ENCODE assay signal across 28 mouse cellular contexts in the genomic region with DNA sequence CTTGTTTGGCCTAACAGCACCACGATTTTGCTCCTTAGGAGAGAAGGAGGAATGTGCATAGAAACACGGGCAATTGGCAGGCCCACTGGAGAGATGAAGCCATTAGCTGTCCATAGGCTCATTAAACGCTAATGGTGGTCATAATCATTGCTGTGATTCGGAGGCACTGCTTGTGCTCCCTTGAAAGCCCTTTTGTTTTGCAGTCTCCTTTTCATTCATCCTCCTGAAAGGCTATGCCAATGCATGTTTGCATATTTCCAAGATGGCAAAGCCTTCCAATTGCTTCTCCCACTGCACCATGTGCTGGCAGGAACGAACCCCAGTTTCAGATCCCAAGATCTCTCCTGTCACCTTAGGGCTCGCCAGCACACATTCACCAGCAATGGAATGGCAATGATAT.
DNase-seq lines count a peak whose midpoint lies in the region; ATAC-seq lines count a peak whose summit lies in the region.
"Had no signal": no experiment of that assay in that cellular context is flagged by ENCODE, and none has a peak within 500 bp of the region (broad histone marks: within the 10 kb centered on the region; RNA-seq: fewer than 3 reads in every experiment).

No protein-coding gene starts in this region.

- peaks cover 27% of the 10 kb centered on the region for H3K4me1 ChIP-seq in forebrain, embryonic 10.5 days
- H3K4me1 ChIP-seq in forebrain, embryonic 12.5 days: peaks cover 12% of the 10 kb centered on the region
- H3K4me1 ChIP-seq in heart, embryonic 10.5 days: 0 out of 2 replicates have a peak, but pooled peaks cover 2% of the 10 kb centered on the region
- no peaks in the 10 kb centered on the region; the same call in 1 of the 2 replicates for H3K4me1 ChIP-seq in forebrain, embryonic 15.5 days
- H3K4me1 ChIP-seq: embryonic facial prominence, embryonic 13.5 days; hindbrain, embryonic 13.5 days; intestine, embryonic 15.5 days had no signal

- 61% methylated on average over 6 of the region's 6 CpGs for WGBS in forebrain, embryonic 10.5 days
- WGBS in forebrain, embryonic 12.5 days: 45% methylated on average over 6 of the region's 6 CpGs
- WGBS in heart, embryonic 10.5 days: 84% methylated on average over 6 of the region's 6 CpGs
- 21% methylated on average over 6 of the region's 6 CpGs for WGBS in forebrain, embryonic 15.5 days

- no peak; the same call in 1 of the 2 replicates for ATAC-seq in forebrain, embryonic 12.5 days (ENCODE audit: low FRiP score)
- ATAC-seq in forebrain, embryonic 15.5 days (replicated peaks): peak; percentile 41; the same call in 1 of the 2 replicates
- ATAC-seq: hindbrain, embryonic 16.5 days; intestine, embryonic 15.5 days; Patski had no signal

- no peak for DNase-seq in forebrain, embryonic 10.5 days (ENCODE audit: extremely low spot score, low spot score)
- peak; percentile 13 for DNase-seq in heart, embryonic 10.5 days (ENCODE audit: low spot score)
- no peak for DNase-seq in heart, postnatal 25 days (ENCODE audit: low spot score)
- no peak for DNase-seq in left cerebral cortex, adult 11 months (ENCODE audit: low spot score)
- DNase-seq in neural tube, embryonic 10.5 days (ENCODE audit: extremely low spot score, low spot score): no peak
- DNase-seq: adrenal gland, postnatal 10 days; adrenal gland, postnatal 36 days; cerebellum, adult 11-12 months; cerebellum, adult 8-10 months; cerebellum, postnatal 10 days; cerebellum, postnatal 36 days; embryo, embryonic 11 days; gastrocnemius, adult 2 months; gastrocnemius, postnatal 14 days; heart, adult 2 months; heart, postnatal 36 days; kidney, adult 11 months had no signal

- H3K9ac ChIP-seq in forebrain, embryonic 12.5 days: no peak overlapping the region
- no peak overlapping the region for H3K9ac ChIP-seq in forebrain, embryonic 15.5 days (replicated peaks)
- H3K9ac ChIP-seq: embryonic facial prominence, embryonic 13.5 days; hindbrain, embryonic 13.5 days; intestine, embryonic 15.5 days had no signal

- H3K4me2 ChIP-seq in forebrain, embryonic 12.5 days: no peak overlapping the region
- H3K4me2 ChIP-seq in forebrain, embryonic 15.5 days (replicated peaks): no peak overlapping the region
- H3K4me2 ChIP-seq: embryonic facial prominence, embryonic 13.5 days; heart, embryonic 11.5 days; hindbrain, embryonic 13.5 days; intestine, embryonic 15.5 days had no signal

- H3K27me3 ChIP-seq in forebrain, embryonic 10.5 days (ENCODE audit: poor library complexity, severe bottlenecking): no peaks in the 10 kb centered on the region; the same call in 1 of the 2 replicates
- no peaks in the 10 kb centered on the region for H3K27me3 ChIP-seq in forebrain, embryonic 12.5 days
- no peaks in the 10 kb centered on the region for H3K27me3 ChIP-seq in heart, embryonic 10.5 days (ENCODE audit: insufficient read depth, poor library complexity, severe bottlenecking)
- no peaks in the 10 kb centered on the region for H3K27me3 ChIP-seq in forebrain, embryonic 15.5 days
- H3K27me3 ChIP-seq: embryonic facial prominence, embryonic 13.5 days; intestine, embryonic 15.5 days; Patski had no signal

- H3K27ac ChIP-seq in forebrain, embryonic 10.5 days: peak overlapping the region; percentile 61
- H3K27ac ChIP-seq in forebrain, embryonic 12.5 days: no peak overlapping the region
- no peak overlapping the region for H3K27ac ChIP-seq in heart, embryonic 10.5 days
- H3K27ac ChIP-seq in forebrain, embryonic 15.5 days (replicated peaks): no peak overlapping the region
- H3K27ac ChIP-seq: embryonic facial prominence, embryonic 10.5 days; embryonic facial prominence, embryonic 13.5 days; gastrocnemius, adult 2 months; heart, adult 2 months; hindbrain, embryonic 10.5 days; hindbrain, embryonic 13.5 days; intestine, embryonic 15.5 days had no signal

- H3K4me3 ChIP-seq in forebrain, embryonic 10.5 days: no peak overlapping the region
- no peak overlapping the region for H3K4me3 ChIP-seq in forebrain, embryonic 12.5 days (replicated peaks)
- no peak overlapping the region for H3K4me3 ChIP-seq in heart, embryonic 10.5 days
- H3K4me3 ChIP-seq in forebrain, embryonic 15.5 days: no peak overlapping the region
- H3K4me3 ChIP-seq: embryonic facial prominence, embryonic 10.5 days; embryonic facial prominence, embryonic 13.5 days; erythroblast, embryonic 14.5 days; gastrocnemius, adult 2 months; heart, adult 2 months; hindbrain, embryonic 10.5 days; hindbrain, embryonic 13.5 days; intestine, embryonic 15.5 days had no signal

- intact Hi-C loops in heart, postnatal 25 days (cut with DNase I): no loop called here

- no peaks in the 10 kb centered on the region for H3K36me3 ChIP-seq in forebrain, embryonic 10.5 days (replicated peaks)
- no peaks in the 10 kb centered on the region for H3K36me3 ChIP-seq in forebrain, embryonic 12.5 days (replicated peaks)
- no peaks in the 10 kb centered on the region for H3K36me3 ChIP-seq in heart, embryonic 10.5 days
- H3K36me3 ChIP-seq in forebrain, embryonic 15.5 days: no peaks in the 10 kb centered on the region
- H3K36me3 ChIP-seq: embryonic facial prominence, embryonic 10.5 days; embryonic facial prominence, embryonic 13.5 days; hindbrain, embryonic 10.5 days; hindbrain, embryonic 13.5 days; intestine, embryonic 15.5 days had no signal

- H3K9me3 ChIP-seq in forebrain, embryonic 10.5 days: peaks cover 3% of the 10 kb centered on the region; the same call in 1 of the 2 replicates
- H3K9me3 ChIP-seq in forebrain, embryonic 12.5 days: no peaks in the 10 kb centered on the region
- no peaks in the 10 kb centered on the region for H3K9me3 ChIP-seq in heart, embryonic 10.5 days
- H3K9me3 ChIP-seq in forebrain, embryonic 15.5 days: no peaks in the 10 kb centered on the region
- H3K9me3 ChIP-seq: embryonic facial prominence, embryonic 13.5 days; hindbrain, embryonic 10.5 days; intestine, embryonic 15.5 days had no signal
